In the genomic region with DNA sequence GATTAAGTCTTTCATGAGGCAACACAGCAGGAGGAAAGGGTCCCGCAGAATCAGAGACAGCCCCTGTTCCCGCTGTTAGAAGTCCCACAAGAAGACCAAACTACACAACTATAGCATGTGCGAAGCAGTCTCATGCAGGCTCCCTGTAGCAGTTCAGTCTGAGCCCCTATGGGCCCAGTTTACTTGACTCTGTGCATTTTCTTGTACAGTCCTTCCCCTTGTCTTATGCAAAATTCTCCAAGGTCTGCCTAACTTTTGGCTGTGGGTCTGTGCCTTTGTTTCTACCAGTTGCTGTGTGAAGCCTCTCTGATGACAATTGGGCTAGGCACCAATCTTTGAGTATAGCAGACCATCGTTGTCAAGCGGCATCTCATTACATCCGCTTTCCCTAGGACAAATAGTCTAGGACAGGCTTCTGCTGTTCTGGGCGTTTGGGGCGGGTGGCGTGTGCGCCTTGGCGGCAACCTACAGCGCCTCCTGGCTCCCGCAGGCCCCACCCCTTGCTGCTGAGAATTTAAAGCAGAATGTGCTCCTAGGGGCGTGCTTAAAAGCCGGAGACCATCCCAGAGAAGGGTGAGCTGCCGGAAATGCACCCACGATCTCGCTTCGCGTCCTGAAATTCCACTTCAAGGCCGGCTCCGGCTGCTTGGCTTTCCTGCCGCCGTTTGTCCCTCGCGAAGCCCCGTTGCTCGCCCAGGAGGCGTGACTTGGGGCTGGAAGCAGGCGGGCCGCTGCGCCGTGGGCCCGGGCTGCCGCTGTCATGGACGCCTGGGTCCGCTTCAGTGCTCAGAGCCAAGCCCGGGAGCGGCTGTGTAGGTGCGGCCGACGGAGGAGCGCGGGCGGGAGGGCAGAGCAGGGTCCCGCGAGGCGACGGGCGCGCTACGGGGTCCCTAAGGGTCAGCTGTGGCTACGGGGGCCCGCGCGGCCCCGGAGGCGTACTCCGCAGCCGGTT, we compare ENCODE assay signal across 8 mouse cellular contexts. TPM values are rescaled to one million over a fixed set of nuclear protein-coding genes. Genes with fewer than 3 reads are reported as not detected.
DNase-seq lines count a peak whose midpoint lies in the region; ATAC-seq and TF ChIP-seq lines count a peak whose summit lies in the region.

Gene Pex11b, plus strand, starts transcription at position 449 of the 952 bp plus-strand sequence.
Gene Gm42957, plus strand, starts transcription at position 547 of the 952 bp plus-strand sequence.

- H3K27ac ChIP-seq in forebrain, embryonic 12.5 days, result peak within 1 kb of the TSS; percentile 86
- H3K27ac ChIP-seq in heart, postnatal 0 days (ENCODE audit: low read depth), result peak within 1 kb of the TSS; percentile 83
- H3K27ac ChIP-seq in liver, embryonic 16.5 days (ENCODE audit: low read length), result peak within 1 kb of the TSS; percentile 85
- peak within 1 kb of the TSS; percentile 86 for H3K27ac ChIP-seq in neural tube, embryonic 13.5 days (replicated peaks)
- peak within 1 kb of the TSS; percentile 73 for H3K27ac ChIP-seq in testis, adult 2 months (ENCODE audit: control insufficient read depth, insufficient read depth, low read depth, low read length)

- 2% methylated on average over 59 of the region's 60 CpGs for WGBS in forebrain, embryonic 12.5 days
- WGBS in heart, postnatal 0 days, result 2% methylated on average over 57 of the region's 60 CpGs
- 2% methylated on average over 60 of the region's 60 CpGs for WGBS in liver, embryonic 16.5 days (ENCODE audit: insufficient replicate concordance)
- WGBS in neural tube, embryonic 13.5 days, result 2% methylated on average over 60 of the region's 60 CpGs

- peaks cover 63% of the 10 kb centered on the region for H3K36me3 ChIP-seq in E14TG2a.4 (ENCODE audit: insufficient read depth, low read length)
- H3K36me3 ChIP-seq in forebrain, embryonic 12.5 days (replicated peaks), result peaks cover 41% of the 10 kb centered on the region
- H3K36me3 ChIP-seq in heart, postnatal 0 days (replicated peaks; ENCODE audit: control insufficient read depth, insufficient read depth, low read length), result peaks cover 36% of the 10 kb centered on the region
- peaks cover 9% of the 10 kb centered on the region for H3K36me3 ChIP-seq in liver, embryonic 16.5 days (ENCODE audit: control insufficient read depth, insufficient read depth)
- H3K36me3 ChIP-seq in neural tube, embryonic 13.5 days, result peaks cover 57% of the 10 kb centered on the region
- no peaks in the 10 kb centered on the region; the same call in 1 of the 2 replicates for H3K36me3 ChIP-seq in testis, adult 2 months (ENCODE audit: control insufficient read depth, insufficient read depth, low read length)

- TF ChIP-seq POLR2A in testis, adult 2 months (IDR thresholded peaks at IDR 0.05; ENCODE audit: control insufficient read depth, low read depth, low read length), result peak; percentile 50

- peak; percentile 86 for ATAC-seq in forebrain, embryonic 12.5 days (ENCODE audit: low FRiP score)
- ATAC-seq in heart, postnatal 0 days (ENCODE audit: insufficient read depth, low read depth), result peak; percentile 87
- ATAC-seq in liver, embryonic 16.5 days (ENCODE audit: low read depth), result peak; percentile 88
- peak; percentile 83 for ATAC-seq in neural tube, embryonic 13.5 days (ENCODE audit: low read depth)

- H3K4me1 ChIP-seq in E14TG2a.4 (replicated peaks; ENCODE audit: low read depth, low read length), result peaks cover 65% of the 10 kb centered on the region
- peaks cover 30% of the 10 kb centered on the region for H3K4me1 ChIP-seq in forebrain, embryonic 12.5 days
- H3K4me1 ChIP-seq in heart, postnatal 0 days (ENCODE audit: control insufficient read depth, insufficient read depth), result peaks cover 18% of the 10 kb centered on the region
- H3K4me1 ChIP-seq in liver, embryonic 16.5 days (ENCODE audit: control insufficient read depth, low read depth, low read length), result peaks cover 32% of the 10 kb centered on the region
- peaks cover 41% of the 10 kb centered on the region for H3K4me1 ChIP-seq in neural tube, embryonic 13.5 days (replicated peaks)
- peaks cover 6% of the 10 kb centered on the region for H3K4me1 ChIP-seq in testis, adult 2 months (ENCODE audit: control insufficient read depth, insufficient read depth, low read length)

- TF ChIP-seq EP300 in heart, postnatal 0 days (IDR thresholded peaks at IDR 0.05; ENCODE audit: low read depth), result no peak

- no peak for TF ChIP-seq CTCF in E14TG2a.4 (conservative IDR thresholded peaks at IDR 0.05; ENCODE audit: low read length)
- TF ChIP-seq CTCF in heart, postnatal 0 days (IDR thresholded peaks at IDR 0.05; ENCODE audit: low read depth), result peak; percentile 49
- no peak for TF ChIP-seq CTCF in testis, adult 2 months (IDR thresholded peaks at IDR 0.05; ENCODE audit: control insufficient read depth, insufficient read depth, insufficient replicate concordance, low read depth, low read length)

- H3K9ac ChIP-seq in forebrain, embryonic 12.5 days, result peak within 1 kb of the TSS; percentile 96
- peak within 1 kb of the TSS; percentile 96 for H3K9ac ChIP-seq in heart, postnatal 0 days (replicated peaks; ENCODE audit: low read depth, low read length)
- peak within 1 kb of the TSS; percentile 96 for H3K9ac ChIP-seq in liver, embryonic 16.5 days (ENCODE audit: low read depth, low read length)
- peak within 1 kb of the TSS; percentile 95 for H3K9ac ChIP-seq in neural tube, embryonic 13.5 days

- peak; percentile 80 for DNase-seq in c-Kit-positive CD71-positive TER-119-positive erythroid progenitor cells, embryonic 14.5 days (ENCODE audit: low spot score)
- peak; percentile 81 for DNase-seq in heart, postnatal 0 days (ENCODE audit: low spot score)
- DNase-seq in kidney, postnatal 4 days, result peak; percentile 94 to 96

- H3K27me3 ChIP-seq in E14TG2a.4 (ENCODE audit: insufficient read depth, low read length), result no peaks in the 10 kb centered on the region
- no peaks in the 10 kb centered on the region for H3K27me3 ChIP-seq in forebrain, embryonic 12.5 days
- H3K27me3 ChIP-seq in heart, postnatal 0 days (ENCODE audit: control insufficient read depth, insufficient read depth, low read length), result no peaks in the 10 kb centered on the region
- no peaks in the 10 kb centered on the region for H3K27me3 ChIP-seq in liver, embryonic 16.5 days (ENCODE audit: control insufficient read depth, insufficient read depth, low read depth, low read length)
- H3K27me3 ChIP-seq in neural tube, embryonic 13.5 days, result no peaks in the 10 kb centered on the region
- no peaks in the 10 kb centered on the region for H3K27me3 ChIP-seq in testis, adult 2 months (ENCODE audit: control insufficient read depth, insufficient read depth, low read length)

- H3K4me2 ChIP-seq in forebrain, embryonic 12.5 days, result peak within 1 kb of the TSS; percentile 87
- peak within 1 kb of the TSS; percentile 91 for H3K4me2 ChIP-seq in heart, postnatal 0 days (ENCODE audit: low read depth, low read length)
- peak within 1 kb of the TSS; percentile 83 for H3K4me2 ChIP-seq in liver, embryonic 16.5 days (ENCODE audit: low read depth, low read length)
- H3K4me2 ChIP-seq in neural tube, embryonic 13.5 days, result peak within 1 kb of the TSS; percentile 91

- H3K9me3 ChIP-seq in E14TG2a.4 (ENCODE audit: low read length), result no peaks in the 10 kb centered on the region
- H3K9me3 ChIP-seq in forebrain, embryonic 12.5 days, result no peaks in the 10 kb centered on the region
- H3K9me3 ChIP-seq in heart, postnatal 0 days (replicated peaks; ENCODE audit: control insufficient read depth, low read length), result no peaks in the 10 kb centered on the region
- no peaks in the 10 kb centered on the region for H3K9me3 ChIP-seq in liver, embryonic 16.5 days (replicated peaks; ENCODE audit: control insufficient read depth, low read length)
- H3K9me3 ChIP-seq in neural tube, embryonic 13.5 days, result no peaks in the 10 kb centered on the region

- H3K4me3 ChIP-seq in E14TG2a.4 (replicated peaks; ENCODE audit: low read length), result peak within 1 kb of the TSS; percentile 93
- peak within 1 kb of the TSS; percentile 88 for H3K4me3 ChIP-seq in forebrain, embryonic 12.5 days (replicated peaks)
- H3K4me3 ChIP-seq in heart, postnatal 0 days (ENCODE audit: low read depth, low read length), result peak within 1 kb of the TSS; percentile 80
- peak within 1 kb of the TSS; percentile 81 for H3K4me3 ChIP-seq in liver, embryonic 16.5 days (ENCODE audit: low read depth, low read length)
- H3K4me3 ChIP-seq in neural tube, embryonic 13.5 days, result peak within 1 kb of the TSS; percentile 77
- peak within 1 kb of the TSS; percentile 93 for H3K4me3 ChIP-seq in testis, adult 2 months (ENCODE audit: control insufficient read depth, low read depth, low read length)

RNA-seq across cellular contexts. Expression of gene Pex11b, which starts in this region (rescaled TPM):
- 42.1 and 43.3 TPM in 2 replicates for polyA plus RNA-seq in forebrain, embryonic 12.5 days (2016; fragmentation: Nextera tagmentation; extraction: Ambion mirVana)
- 46.6 and 50.7 TPM in 2 replicates for total RNA-seq in heart, postnatal 0 days (2014; rRNA removed; ENCODE audit: low replicate concordance)
- 41.7 and 43.7 TPM in 2 replicates for polyA plus RNA-seq in heart, postnatal 0 days (2015; fragmentation: Nextera tagmentation; extraction: Ambion mirVana)
- polyA plus RNA-seq in liver, embryonic 16.5 days (2015; fragmentation: Nextera tagmentation; extraction: Ambion mirVana), result 14.5 and 15.3 TPM in 2 replicates
- polyA plus RNA-seq in neural tube, embryonic 13.5 days (2015; fragmentation: Nextera tagmentation; extraction: Ambion mirVana), result 49.4 and 51.3 TPM in 2 replicates
- 90.1 and 107 TPM in 2 replicates for polyA plus RNA-seq in testis, adult 2 months (2012; rRNA removed)

RNA-seq across cellular contexts. Expression of gene Gm42957, which starts in this region (rescaled TPM):
- polyA plus RNA-seq in forebrain, embryonic 12.5 days (2016; fragmentation: Nextera tagmentation; extraction: Ambion mirVana), result 0.09 TPM in 1 of 2 replicates, not detected in the other
- not detected in 2 replicates for total RNA-seq in heart, postnatal 0 days (2014; rRNA removed; ENCODE audit: low replicate concordance)
- polyA plus RNA-seq in heart, postnatal 0 days (2015; fragmentation: Nextera tagmentation; extraction: Ambion mirVana), result not detected in 2 replicates
- polyA plus RNA-seq in liver, embryonic 16.5 days (2015; fragmentation: Nextera tagmentation; extraction: Ambion mirVana), result 0.02 TPM in 1 of 2 replicates, not detected in the other
- polyA plus RNA-seq in neural tube, embryonic 13.5 days (2015; fragmentation: Nextera tagmentation; extraction: Ambion mirVana), result 0.10 and 0.25 TPM in 2 replicates
- 0.05 and 0.06 TPM in 2 replicates for polyA plus RNA-seq in testis, adult 2 months (2012; rRNA removed)

Comparison
In these comparisons a context has a peak if more than half of its experiments do, and no peak if none do; other contexts are left out.
1. Peak in every context shown above with its lines: DNase-seq, ATAC-seq, H3K4me3 ChIP-seq and H3K27ac ChIP-seq.